Mouse (Mus musculus) CH12.LX (cell line): ENCODE measurements around the gene Celsr3. TPM values are rescaled to one million over a fixed set of nuclear protein-coding genes. Genes with fewer than 3 reads are reported as not detected.

Source experiments
- DNase-seq: peaks from one replicate; pipeline ENCODE4 v3.0.0-alpha.2; 2013; ENCODE audit errors: extremely low read depth
- H3K27ac ChIP-seq: 2 replicates; pipeline ENCODE4 v1.5.1; 2012; ENCODE audit warnings: low read depth, mild to moderate bottlenecking, control low read depth, moderate library complexity; ENCODE audit not compliant: insufficient read depth
- H3K27me3 ChIP-seq: replicated peaks from 2 replicates; pipeline ENCODE3; 2012; ENCODE audit warnings: inconsistent platforms
- H3K36me3 ChIP-seq, 2 experiments: replicated peaks in 1 of 2; 2 replicates each; pipeline versions ENCODE3 to v1.6.1; 2012; ENCODE audit warnings: inconsistent platforms in 1 of 2, low read length in 1 of 2, mild to moderate bottlenecking in 1 of 2, mixed read lengths in 1 of 2, moderate library complexity in 1 of 2; ENCODE audit not compliant: control insufficient read depth in 1 of 2, insufficient read depth in 1 of 2
- H3K4me1 ChIP-seq, 2 experiments: 2 replicates each; pipeline ENCODE4 v1.6.1; 2012; ENCODE audit warnings: inconsistent platforms in 1 of 2, moderate library complexity in 1 of 2; ENCODE audit not compliant: insufficient read depth in 2 of 2, control insufficient read depth in 1 of 2
- H3K4me2 ChIP-seq: 2 replicates; pipeline ENCODE4 v1.6.1; 2012; ENCODE audit warnings: low read depth, mild to moderate bottlenecking, control low read depth; ENCODE audit not compliant: poor library complexity, insufficient read depth, severe bottlenecking
- H3K4me3 ChIP-seq, 3 experiments: fragments of 150-350 bp in 1 of 3; sonication (generic) in 1 of 3; replicated peaks in 1 of 3; 2 replicates each; pipeline versions ENCODE3 to v1.5.1; 2011 to 2012; ENCODE audit warnings: low read depth in 2 of 3, low read length in 2 of 3, mild to moderate bottlenecking in 2 of 3, moderate library complexity in 2 of 3, control low read depth in 1 of 3, improper control_type of control experiment in 1 of 3, inconsistent platforms in 1 of 3, mixed read lengths in 1 of 3; ENCODE audit not compliant: poor library complexity in 1 of 3
- H3K79me2 ChIP-seq: replicated peaks from 2 replicates; pipeline ENCODE4 v1.6.1; 2012; ENCODE audit warnings: mild to moderate bottlenecking, moderate library complexity; ENCODE audit not compliant: control insufficient read depth, poor library complexity, insufficient read depth, severe bottlenecking; ENCODE audit errors: extremely low read depth
- H3K9ac ChIP-seq: 2 replicates; pipeline ENCODE4 v1.6.1; 2012; ENCODE audit warnings: low read depth, mild to moderate bottlenecking, control low read depth, moderate library complexity; ENCODE audit not compliant: insufficient read depth
- H3K9me3 ChIP-seq: replicated peaks from 2 replicates; pipeline ENCODE3; 2012; ENCODE audit warnings: low read length, inconsistent platforms, mixed read lengths
- BHLHE40 ChIP-seq: IDR thresholded peaks from 2 replicates; pipeline ENCODE4 v1.6.1; 2011; ENCODE audit warnings: mild to moderate bottlenecking, low read depth, low read length, improper control_type of control experiment
- CHD2 ChIP-seq: IDR thresholded peaks from 2 replicates; pipeline ENCODE4 v1.6.1; 2011; ENCODE audit warnings: low read length, improper control_type of control experiment
- CTCF ChIP-seq, 2 experiments: IDR thresholded peaks in 1 of 2; conservative IDR thresholded peaks in 1 of 2; 2 replicates each; pipeline ENCODE4 v1.5.1; 2011 to 2012; ENCODE audit warnings: low read depth in 2 of 2, low read length in 2 of 2, improper control_type of control experiment in 1 of 2, inconsistent platforms in 1 of 2, mild to moderate bottlenecking in 1 of 2, moderate library complexity in 1 of 2
- E2F4 ChIP-seq: IDR thresholded peaks from 2 replicates; pipeline ENCODE4 v1.6.1; 2011; ENCODE audit warnings: low read depth, low read length, improper control_type of control experiment; ENCODE audit not compliant: insufficient replicate concordance
- ELF1 ChIP-seq: IDR thresholded peaks from 2 replicates; pipeline ENCODE4 v1.6.1; 2014; ENCODE audit warnings: low read depth, mild to moderate bottlenecking, inconsistent platforms, low read length, improper control_type of control experiment
- EP300 ChIP-seq: IDR thresholded peaks from 2 replicates; pipeline ENCODE4 v1.6.1; 2011; ENCODE audit warnings: low read length, improper control_type of control experiment
- GABPA ChIP-seq: IDR thresholded peaks from 2 replicates; pipeline ENCODE4 v1.6.1; 2012; ENCODE audit warnings: low read depth, low read length, improper control_type of control experiment, inconsistent platforms; ENCODE audit not compliant: insufficient replicate concordance
- HCFC1 ChIP-seq: IDR thresholded peaks from 2 replicates; pipeline ENCODE4 v1.6.1; 2012; ENCODE audit warnings: low read depth, mild to moderate bottlenecking, inconsistent platforms, low read length, improper control_type of control experiment
- IRF4 ChIP-seq: IDR thresholded peaks from 2 replicates; pipeline ENCODE4 v1.6.1; 2014; ENCODE audit warnings: low read depth, mild to moderate bottlenecking, inconsistent platforms, low read length, improper control_type of control experiment
- JUN ChIP-seq: IDR thresholded peaks from 2 replicates; pipeline ENCODE4 v1.6.1; 2011; ENCODE audit warnings: low read depth, mild to moderate bottlenecking, low read length, improper control_type of control experiment, moderate library complexity; ENCODE audit not compliant: insufficient read depth
- JUND ChIP-seq: conservative IDR thresholded peaks from 2 replicates; pipeline ENCODE4 v1.6.1; 2011; ENCODE audit warnings: low read depth, low read length, improper control_type of control experiment
- KAT2A ChIP-seq: IDR thresholded peaks from 2 replicates; pipeline ENCODE4 v1.6.1; 2012; ENCODE audit warnings: low read length, improper control_type of control experiment, inconsistent platforms; ENCODE audit not compliant: insufficient replicate concordance
- MAFK ChIP-seq: IDR thresholded peaks from 2 replicates; pipeline ENCODE4 v1.6.1; 2011; ENCODE audit warnings: low read length, improper control_type of control experiment; ENCODE audit not compliant: insufficient replicate concordance
- MAX ChIP-seq: IDR thresholded peaks from 2 replicates; pipeline ENCODE4 v1.6.1; 2011; ENCODE audit warnings: low read length, improper control_type of control experiment
- MAZ ChIP-seq: IDR thresholded peaks from 2 replicates; pipeline ENCODE4 v1.6.1; 2012; ENCODE audit warnings: low read depth, mild to moderate bottlenecking, inconsistent platforms, low read length, improper control_type of control experiment, moderate library complexity
- MXI1 ChIP-seq: IDR thresholded peaks from 2 replicates; pipeline ENCODE4 v1.6.1; 2011; ENCODE audit warnings: mild to moderate bottlenecking, low read depth, low read length, improper control_type of control experiment
- NELFE ChIP-seq: IDR thresholded peaks from 2 replicates; pipeline ENCODE4 v1.6.1; 2011; ENCODE audit warnings: low read depth, low read length, improper control_type of control experiment
- NRF1 ChIP-seq: IDR thresholded peaks from 2 replicates; pipeline ENCODE4 v1.6.1; 2014; ENCODE audit warnings: low read depth, mild to moderate bottlenecking, inconsistent platforms, low read length, improper control_type of control experiment, moderate library complexity
- PAX5 ChIP-seq: IDR thresholded peaks from 2 replicates; pipeline ENCODE4 v1.6.1; 2012; ENCODE audit warnings: low read length, inconsistent platforms, mixed read lengths
- POLR2A ChIP-seq: IDR thresholded peaks from 2 replicates; pipeline ENCODE4 v1.6.1; 2011; ENCODE audit warnings: low read depth, mild to moderate bottlenecking, improper control_type of control experiment, low read length
- POLR2AphosphoS2 ChIP-seq: IDR thresholded peaks from 2 replicates; pipeline ENCODE4 v1.6.1; 2011; ENCODE audit warnings: low read depth, low read length, improper control_type of control experiment
- RAD21 ChIP-seq: IDR thresholded peaks from 2 replicates; pipeline ENCODE4 v1.6.1; 2011; ENCODE audit warnings: low read depth, mild to moderate bottlenecking, low read length, improper control_type of control experiment, moderate library complexity
- RCOR1 ChIP-seq: conservative IDR thresholded peaks from 2 replicates; pipeline ENCODE4 v1.6.1; 2012; ENCODE audit warnings: low read depth, mild to moderate bottlenecking, inconsistent platforms, low read length, improper control_type of control experiment
- SIN3A ChIP-seq: IDR thresholded peaks from 2 replicates; pipeline ENCODE4 v1.6.1; 2012; ENCODE audit warnings: low read length, improper control_type of control experiment, inconsistent platforms
- TBP ChIP-seq: conservative IDR thresholded peaks from 2 replicates; pipeline ENCODE4 v1.6.1; 2011; ENCODE audit warnings: low read depth, low read length, improper control_type of control experiment
- TCF12 ChIP-seq: IDR thresholded peaks from 2 replicates; pipeline ENCODE4 v1.6.1; 2014; ENCODE audit warnings: low read depth, mild to moderate bottlenecking, inconsistent platforms, low read length, improper control_type of control experiment
- UBTF ChIP-seq: IDR thresholded peaks from 2 replicates; pipeline ENCODE4 v1.6.1; 2012; ENCODE audit warnings: low read depth, mild to moderate bottlenecking, inconsistent platforms, low read length, improper control_type of control experiment, moderate library complexity
- USF2 ChIP-seq: conservative IDR thresholded peaks from 2 replicates; pipeline ENCODE4 v1.6.1; 2011; ENCODE audit warnings: low read depth, low read length, improper control_type of control experiment
- ZC3H11A ChIP-seq: IDR thresholded peaks from 2 replicates; pipeline ENCODE4 v1.6.1; 2012; ENCODE audit warnings: low read depth, mild to moderate bottlenecking, inconsistent platforms, low read length, improper control_type of control experiment
- ZKSCAN1 ChIP-seq: IDR thresholded peaks from 2 replicates; pipeline ENCODE4 v1.6.1; 2012; ENCODE audit warnings: low read depth, inconsistent platforms, low read length, improper control_type of control experiment, borderline replicate concordance
- ZMIZ1 ChIP-seq: IDR thresholded peaks from 2 replicates; pipeline ENCODE4 v1.6.1; 2012; ENCODE audit warnings: low read depth, mild to moderate bottlenecking, inconsistent platforms, low read length, improper control_type of control experiment
- ZNF384 ChIP-seq: IDR thresholded peaks from 2 replicates; pipeline ENCODE4 v1.6.1; 2012; ENCODE audit warnings: low read depth, low read length, improper control_type of control experiment, inconsistent platforms
- dilution Hi-C: fragments of 300-500 bp; cut with MboI; formaldehyde crosslinking; loops from 2 replicates; pipeline ENCODE4 v1.14.3; 2020; ENCODE audit warnings: low sequenced_read_pairs; ENCODE audit not compliant: extremely low pct_unique_long_range_greater_than_20kb, extremely low pct_ligation_motif_present
- in situ Hi-C: fragments of 300-500 bp; cut with MboI; formaldehyde crosslinking; loops from 3 replicates; pipeline ENCODE4 v1.14.3; 2019; ENCODE audit warnings: low sequenced_read_pairs, low pct_ligation_motif_present, low pct_unique_long_range_greater_than_20kb, mixed read lengths
- polyA plus RNA-seq: library from polyadenylated mRNA; unstranded; fragments of >175 nt; gene quantifications from 2 replicates; pipeline ENCODE4 v1.2.1, GENCODE M21; 2012; ENCODE audit warnings: low read depth; ENCODE audit not compliant: insufficient read length
- total RNA-seq, 2 experiments: library from RNA; depleted of rRNA; stranded (reverse); fragments of 300-350 nt in 1 of 2; fragments of >200 nt in 1 of 2; gene quantifications; 2 replicates each; pipeline ENCODE4 v1.2.3; 2012 to 2014

Celsr3 gene
- total and polyA plus RNA-seq, 3 experiments, result 0.04 TPM; not detected in 2

DNA sequence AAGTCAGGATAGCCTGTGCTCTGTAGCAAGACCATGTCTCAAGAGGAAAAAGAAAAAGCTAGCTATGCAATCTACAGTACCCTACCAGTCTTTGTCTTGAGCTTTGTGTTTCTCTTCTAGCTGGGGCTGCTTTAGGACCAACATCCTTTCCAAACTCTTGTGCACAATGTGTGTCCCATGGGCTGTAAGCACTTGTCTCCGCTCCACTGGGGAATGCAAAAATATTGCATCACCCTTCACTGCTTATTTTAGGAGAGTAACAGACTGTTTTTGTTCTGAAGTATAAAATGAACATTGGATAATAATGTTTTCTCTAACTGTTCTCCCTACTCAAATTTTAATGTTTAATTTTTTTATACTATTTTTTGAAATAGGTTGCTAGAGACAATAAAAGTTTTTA is 39.6 kb upstream of the Celsr3 start:
- H3K9me3 ChIP-seq, result no peaks in the 10 kb centered on the region
- H3K4me3 ChIP-seq, result no peak overlapping the region
- no peaks in the 10 kb centered on the region for H3K27me3 ChIP-seq
- in situ Hi-C loops (no loop called here), dilution Hi-C loops (no loop called here)
- peak overlapping the region; percentile 91 for H3K4me2 ChIP-seq
- DNase-seq, result no peak
- 0 out of 2 replicates have a peak overlapping the region, but pooled peaks have one; percentile 45 for H3K9ac ChIP-seq
- TF ChIP-seq NELFE, result no peak
- no peak for TF ChIP-seq USF2
- TF ChIP-seq KAT2A, result no peak
- no peak for TF ChIP-seq ZKSCAN1
- TF ChIP-seq MAZ, result no peak
- TF ChIP-seq TBP, result no peak
- no peak for TF ChIP-seq PAX5
- TF ChIP-seq UBTF, result no peak
- TF ChIP-seq ZNF384, result no peak
- no peak for TF ChIP-seq POLR2AphosphoS2
- TF ChIP-seq JUN, result no peak
- no peak for TF ChIP-seq NRF1
- TF ChIP-seq ELF1, result no peak
- no peak for TF ChIP-seq E2F4
- TF ChIP-seq EP300, result no peak
- TF ChIP-seq BHLHE40, result no peak
- TF ChIP-seq MXI1, result no peak
- H3K36me3 ChIP-seq, result peaks cover 4 to 28% of the 10 kb centered on the region in 2 experiments
- peak overlapping the region; percentile 41; the same call in 1 of the 2 replicates for H3K27ac ChIP-seq
- H3K4me1 ChIP-seq, result peaks cover 37 to 80% of the 10 kb centered on the region in 2 experiments
- H3K79me2 ChIP-seq, result peaks cover 63% of the 10 kb centered on the region

- H3K27ac ChIP-seq, result peak overlapping the region; percentile 70; the same call in 1 of the 2 replicates
- H3K9ac ChIP-seq, result no peak overlapping the region
- H3K4me1 ChIP-seq, result peaks cover 43 to 86% of the 10 kb centered on the region in 2 experiments
- dilution Hi-C loops, result no loop called here
- peak overlapping the region; percentile 18 for H3K4me2 ChIP-seq
- H3K9me3 ChIP-seq, result no peaks in the 10 kb centered on the region
- in situ Hi-C loops, result no loop called here
- peak overlapping the region in 1 of 3 experiments; percentile 12 for H3K4me3 ChIP-seq
- peak; percentile 58 for DNase-seq
- H3K36me3 ChIP-seq, result peaks cover 4 to 28% of the 10 kb centered on the region in 2 experiments
- H3K27me3 ChIP-seq, result no peaks in the 10 kb centered on the region
- H3K79me2 ChIP-seq, result peaks cover 69% of the 10 kb centered on the region
- TF ChIP-seq POLR2A, result no peak
- no peak for TF ChIP-seq ZC3H11A
- no peak for TF ChIP-seq RCOR1
- TF ChIP-seq JUND, result 0 out of 2 replicates have a peak, but pooled peaks have one; percentile 44
- TF ChIP-seq TBP, result no peak
- TF ChIP-seq UBTF, result no peak
- TF ChIP-seq CTCF (conservative IDR thresholded peaks at IDR 0.05 in 1 of 2, IDR thresholded peaks at IDR 0.05 in 1 of 2; ENCODE audit: low read depth in 2 of 2, low read length in 2 of 2), result no peak
- no peak for TF ChIP-seq CHD2
- TF ChIP-seq MXI1, result no peak
- peak; percentile 95 for TF ChIP-seq BHLHE40
- peak; percentile 64; the same call in 1 of the 2 replicates for TF ChIP-seq TCF12
- TF ChIP-seq SIN3A, result no peak
- TF ChIP-seq MAX, result no peak
- no peak for TF ChIP-seq ZMIZ1
- TF ChIP-seq POLR2AphosphoS2, result no peak
- TF ChIP-seq KAT2A, result no peak
- no peak for TF ChIP-seq NRF1
- TF ChIP-seq USF2, result no peak
- TF ChIP-seq RAD21, result no peak
- TF ChIP-seq GABPA, result no peak
- no peak for TF ChIP-seq HCFC1
- peak; percentile 63; the same call in 1 of the 2 replicates for TF ChIP-seq EP300
- peak; percentile 52; the same call in 1 of the 2 replicates for TF ChIP-seq IRF4
- no peak for TF ChIP-seq ZNF384
- TF ChIP-seq NELFE, result no peak
- TF ChIP-seq MAFK, result no peak
- TF ChIP-seq E2F4, result no peak
These were observed 39.0 kb upstream of the Celsr3 start for GRCm38 (mm10) chr9:108787080-108787479.
